Mouse (Mus musculus) liver, postnatal 0 days (tissue): ENCODE results near the gene Fads2.

ENCODE experiments used
- CTCF ChIP-seq: sonication (generic); IDR thresholded peaks from 2 replicates; pipeline ENCODE4 v1.5.1; 2016; ENCODE audit warnings: antibody characterized with exemption, low read depth
- EP300 ChIP-seq: IDR thresholded peaks from 2 replicates; pipeline ENCODE4 v1.6.1; 2016; ENCODE audit warnings: antibody characterized with exemption, low read depth, mild to moderate bottlenecking

DNA sequence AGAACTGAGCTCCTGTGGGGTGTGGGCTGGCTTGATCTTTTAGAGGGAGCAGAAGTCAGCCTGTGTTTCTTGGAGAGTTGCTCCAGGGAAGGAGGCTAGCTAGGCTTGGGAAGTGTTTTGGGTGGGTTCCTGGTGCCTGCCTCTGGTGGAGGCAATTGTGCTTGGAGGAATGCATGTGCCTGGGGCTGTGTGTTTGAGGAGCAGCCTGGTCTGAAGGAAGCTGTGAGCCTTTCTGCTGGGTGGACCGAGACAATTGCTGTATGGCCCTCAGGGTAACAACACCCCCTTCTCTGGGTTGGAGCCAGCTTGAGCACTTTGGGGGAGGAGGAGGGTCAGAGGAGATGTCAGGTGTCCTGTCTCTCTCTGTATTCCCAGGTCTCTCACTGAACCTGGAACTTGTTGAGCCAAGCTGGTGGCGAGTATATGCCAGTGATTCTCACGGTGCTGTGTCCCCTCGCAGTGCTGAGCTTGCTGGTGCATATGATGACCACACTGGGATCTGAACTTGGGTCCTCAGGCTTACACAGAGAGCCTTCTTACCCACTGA, 82.3 kb downstream of the Fads2 start:
- TF ChIP-seq EP300: no peak
- no peak for TF ChIP-seq CTCF
